Mouse (Mus musculus): ENCODE data around the gene Acnat2.
"Not testable (repeated sequence)": the region's sequence is repeated elsewhere in the genome, so short reads cannot be mapped to it uniquely, and the experiment has no call there.

GRCm38 (mm10) chr4:49451133-49451847 is 43.3 kb upstream of the Acnat2 start:
- not testable (repeated sequence) for TF ChIP-seq FLI1 (IDR thresholded peaks at IDR 0.05; ENCODE audit: low read length); GATA1 (IDR thresholded peaks at IDR 0.05; ENCODE audit: borderline replicate concordance, low read length)

Data from megakaryocyte, embryonic 14.5 days (primary cell).